28 mouse cellular contexts compared by ENCODE assay signal in genomic region chr6:33454354-33454753, GRCm38 (mm10).
DNase-seq lines count a peak whose midpoint lies in the region; ATAC-seq and TF ChIP-seq lines count a peak whose summit lies in the region.
"Had no signal": no experiment of that assay in that cellular context is flagged by ENCODE, and none has a peak within 500 bp of the region (broad histone marks: within the 10 kb centered on the region; RNA-seq: fewer than 3 reads in every experiment).

No protein-coding gene starts in this region.

- H3K9me3 ChIP-seq in forebrain, embryonic 12.5 days, result no peaks in the 10 kb centered on the region
- H3K9me3 ChIP-seq in forebrain, embryonic 11.5 days (ENCODE audit: control insufficient read depth, low read length), result no peaks in the 10 kb centered on the region
- H3K9me3 ChIP-seq in forebrain, embryonic 16.5 days (ENCODE audit: control insufficient read depth, low read length), result no peaks in the 10 kb centered on the region
- H3K9me3 ChIP-seq: embryonic facial prominence, embryonic 12.5 days; embryonic facial prominence, embryonic 15.5 days; heart, embryonic 10.5 days; heart, embryonic 13.5 days had no signal

- whole genome bisulfite sequencing in forebrain, embryonic 12.5 days, result 37% methylated on average over 2 of the region's 2 CpGs
- WGBS in forebrain, embryonic 11.5 days, result 63% methylated on average over 2 of the region's 2 CpGs
- WGBS in forebrain, embryonic 16.5 days, result 19% methylated on average over 2 of the region's 2 CpGs

- no peaks in the 10 kb centered on the region for H3K27me3 ChIP-seq in forebrain, embryonic 12.5 days
- H3K27me3 ChIP-seq in forebrain, embryonic 11.5 days (ENCODE audit: control insufficient read depth, insufficient read depth, low read length), result no peaks in the 10 kb centered on the region
- no peaks in the 10 kb centered on the region for H3K27me3 ChIP-seq in forebrain, embryonic 16.5 days (replicated peaks; ENCODE audit: control insufficient read depth, insufficient read depth, low read length)
- H3K27me3 ChIP-seq: embryonic facial prominence, embryonic 12.5 days; embryonic facial prominence, embryonic 15.5 days; heart, embryonic 13.5 days; Patski had no signal

- no peaks in the 10 kb centered on the region for H3K36me3 ChIP-seq in forebrain, embryonic 12.5 days (replicated peaks)
- no peaks in the 10 kb centered on the region for H3K36me3 ChIP-seq in forebrain, embryonic 11.5 days (ENCODE audit: control insufficient read depth, insufficient read depth, low read length)
- H3K36me3 ChIP-seq in forebrain, embryonic 16.5 days (ENCODE audit: control insufficient read depth, insufficient read depth), result no peaks in the 10 kb centered on the region
- H3K36me3 ChIP-seq: embryonic facial prominence, embryonic 12.5 days; embryonic facial prominence, embryonic 15.5 days; heart, embryonic 10.5 days; heart, embryonic 13.5 days had no signal

- H3K9ac ChIP-seq in forebrain, embryonic 12.5 days, result no peak overlapping the region
- no peak overlapping the region for H3K9ac ChIP-seq in forebrain, embryonic 11.5 days (ENCODE audit: low read length)
- H3K9ac ChIP-seq in forebrain, embryonic 16.5 days (replicated peaks; ENCODE audit: low read depth, low read length), result no peak overlapping the region
- H3K9ac ChIP-seq: embryonic facial prominence, embryonic 12.5 days; embryonic facial prominence, embryonic 15.5 days; heart, embryonic 13.5 days; hindbrain, embryonic 14.5 days had no signal

- ATAC-seq in forebrain, embryonic 12.5 days (ENCODE audit: low FRiP score), result no peak
- no peak for ATAC-seq in forebrain, embryonic 11.5 days (replicated peaks; ENCODE audit: low FRiP score)
- peak; percentile 72 for ATAC-seq in forebrain, embryonic 16.5 days
- ATAC-seq: activated CD4-positive, CD25-positive, alpha-beta regulatory T cell, adult 4 months; hindbrain, postnatal 0 days; inflammation-experienced regulatory T-cells, adult 6 months; intestine, embryonic 16.5 days; Patski had no signal

- no peak for TF ChIP-seq CTCF in layer of hippocampus, adult 2 months (conservative IDR thresholded peaks at IDR 0.05)
- no peak for TF ChIP-seq CTCF in brain, embryonic 14.5 days (IDR thresholded peaks at IDR 0.05; ENCODE audit: borderline replicate concordance, extremely low read depth, insufficient read depth, insufficient read length)

- no peak for TF ChIP-seq POLR2A in brain, embryonic 14.5 days (IDR thresholded peaks at IDR 0.05; ENCODE audit: borderline replicate concordance, extremely low read depth, insufficient read depth, insufficient read length, poor library complexity, severe bottlenecking)

- peaks cover 7% of the 10 kb centered on the region; the same call in 1 of the 2 replicates for H3K4me1 ChIP-seq in forebrain, embryonic 12.5 days
- H3K4me1 ChIP-seq in forebrain, embryonic 11.5 days (replicated peaks; ENCODE audit: control insufficient read depth, insufficient read depth, low read length), result no peaks in the 10 kb centered on the region
- peaks cover 21% of the 10 kb centered on the region for H3K4me1 ChIP-seq in forebrain, embryonic 16.5 days (replicated peaks; ENCODE audit: control insufficient read depth, insufficient read depth, low read length)
- H3K4me1 ChIP-seq: embryonic facial prominence, embryonic 12.5 days; embryonic facial prominence, embryonic 15.5 days had no signal

- no peak overlapping the region for H3K4me2 ChIP-seq in forebrain, embryonic 12.5 days
- no peak overlapping the region for H3K4me2 ChIP-seq in forebrain, embryonic 11.5 days (ENCODE audit: low read depth, low read length, severe bottlenecking)
- no peak overlapping the region for H3K4me2 ChIP-seq in forebrain, embryonic 16.5 days (ENCODE audit: low read length)
- H3K4me2 ChIP-seq: embryonic facial prominence, embryonic 12.5 days; embryonic facial prominence, embryonic 15.5 days; heart, embryonic 13.5 days; hindbrain, embryonic 14.5 days had no signal

- no peak for DNase-seq in forebrain, embryonic 11.5 days (ENCODE audit: low spot score)
- no peak for DNase-seq in layer of hippocampus, adult 2 months (ENCODE audit: low spot score in 2 of 2)
- no peak for DNase-seq in layer of hippocampus, adult 9-11 months
- peak; percentile 80 for DNase-seq in brain, embryonic 14.5 days (ENCODE audit: low read depth)
- DNase-seq in heart, adult 11 months, result no peak
- DNase-seq in urinary bladder, postnatal 25 days (ENCODE audit: low spot score), result no peak
- DNase-seq: adrenal gland, adult 8-10 months; adrenal gland, postnatal 25 days; cerebellum, adult 18-20 months; cerebellum, adult 9-10 months; cerebellum, postnatal 14 days; gastrocnemius, postnatal 25 days; heart, adult 2 months; heart, postnatal 14 days; heart, postnatal 4 days; kidney, adult 8-10 months had no signal

- no peak overlapping the region for H3K4me3 ChIP-seq in forebrain, embryonic 12.5 days (replicated peaks)
- H3K4me3 ChIP-seq in forebrain, embryonic 11.5 days (ENCODE audit: low read depth, low read length), result no peak overlapping the region
- no peak overlapping the region for H3K4me3 ChIP-seq in layer of hippocampus, adult 2 months
- no peak overlapping the region for H3K4me3 ChIP-seq in forebrain, embryonic 16.5 days (replicated peaks; ENCODE audit: low read length)
- H3K4me3 ChIP-seq: embryonic facial prominence, embryonic 12.5 days; embryonic facial prominence, embryonic 15.5 days; heart, adult 2 months; heart, embryonic 10.5 days; heart, embryonic 13.5 days had no signal

- H3K27ac ChIP-seq in forebrain, embryonic 12.5 days, result 0 out of 2 replicates have a peak overlapping the region, but pooled peaks have one; percentile 20
- no peak overlapping the region for H3K27ac ChIP-seq in forebrain, embryonic 11.5 days (ENCODE audit: low read depth, low read length)
- peak overlapping the region; percentile 91 for H3K27ac ChIP-seq in layer of hippocampus, adult 2 months
- peak overlapping the region; percentile 78 for H3K27ac ChIP-seq in forebrain, embryonic 16.5 days (ENCODE audit: low read length)
- H3K27ac ChIP-seq: embryonic facial prominence, embryonic 12.5 days; embryonic facial prominence, embryonic 15.5 days; heart, adult 2 months; heart, embryonic 10.5 days; heart, embryonic 13.5 days; hindbrain, embryonic 14.5 days; hindbrain, postnatal 0 days had no signal
